Mouse (Mus musculus) myocyte (in vitro differentiated cells): ENCODE measurements at regions not wholly inside any gene's neighbourhood (a gene's known extent, or its start where the extent isn't known, plus 50 kb on each side); places are given as distances from the start of the nearest gene placed in this dataset.

Experiments used
- E2F4 ChIP-seq: IDR thresholded peaks from one replicate; pipeline ENCODE4 v1.6.1; 2011; ENCODE audit warnings: mild to moderate bottlenecking, control low read depth, moderate library complexity; ENCODE audit not compliant: insufficient read depth
- MYOD1 ChIP-seq, 3 experiments: IDR thresholded peaks; one replicate each; pipeline ENCODE4 v1.6.1; 2011; ENCODE audit warnings: control low read depth in 2 of 3, low read depth in 2 of 3, mild to moderate bottlenecking in 2 of 3, moderate library complexity in 1 of 3; ENCODE audit not compliant: insufficient read length in 2 of 3, control insufficient read depth in 1 of 3
- POLR2A ChIP-seq: IDR thresholded peaks from one replicate; pipeline ENCODE4 v1.6.1; 2011; ENCODE audit warnings: low read depth, mild to moderate bottlenecking, control low read depth, moderate library complexity; ENCODE audit not compliant: insufficient read length
- POLR2AphosphoS2 ChIP-seq: IDR thresholded peaks from one replicate; pipeline ENCODE4 v1.6.1; 2011; ENCODE audit warnings: low read depth, control low read depth; ENCODE audit not compliant: insufficient read length
- REST ChIP-seq: IDR thresholded peaks from one replicate; pipeline ENCODE4 v1.6.1; 2011; ENCODE audit warnings: mild to moderate bottlenecking, control low read depth, moderate library complexity; ENCODE audit not compliant: insufficient read depth, insufficient read length
- TCF12 ChIP-seq: IDR thresholded peaks from one replicate; pipeline ENCODE4 v1.6.1; 2011; ENCODE audit warnings: mild to moderate bottlenecking, control low read depth; ENCODE audit not compliant: poor library complexity, insufficient read depth, severe bottlenecking
- USF1 ChIP-seq: IDR thresholded peaks from one replicate; pipeline ENCODE4 v1.6.1; 2011; ENCODE audit warnings: low read depth, mild to moderate bottlenecking, control low read depth, moderate library complexity

DNA sequence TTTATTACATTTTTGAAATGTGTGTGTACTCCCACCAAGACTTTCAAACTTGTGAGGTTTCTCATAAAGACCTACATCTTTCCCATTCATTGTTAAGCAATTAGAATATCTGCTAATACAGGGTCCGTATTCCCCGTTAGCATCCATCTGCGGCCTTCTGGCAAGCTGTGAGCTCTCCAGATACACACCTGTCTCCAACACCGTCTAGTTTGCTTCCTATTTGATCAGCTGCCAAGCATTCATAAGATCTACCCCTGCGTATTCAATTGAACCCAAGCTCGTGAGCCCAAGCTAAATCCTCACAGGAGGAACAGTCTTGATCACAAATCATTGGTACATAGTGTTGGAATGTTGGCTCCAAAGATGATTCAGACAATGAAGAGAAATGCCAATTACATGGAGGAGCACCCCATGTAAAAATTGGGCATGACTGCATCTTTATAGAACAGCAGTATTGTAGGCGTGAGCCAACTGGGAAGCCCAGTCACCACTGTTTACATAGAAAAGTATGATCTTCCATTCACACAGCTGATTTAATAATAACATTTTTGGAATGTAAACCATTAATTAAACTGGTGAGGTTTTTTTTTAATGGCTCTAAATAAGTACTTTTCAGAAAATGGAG lies 133.1 kb downstream of the Mreg start:
- TF ChIP-seq POLR2AphosphoS2 (no peak), POLR2A (no peak), USF1 (no peak), MYOD1 (IDR thresholded peaks at IDR 0.05; ENCODE audit: control insufficient read depth in 1 of 3, insufficient read length in 2 of 3, low read depth in 2 of 3) (no peak), TCF12 (no peak), REST (no peak), E2F4 (no peak)
